Comparison of ENCODE assay signal across 19 mouse cellular contexts in the genomic region with DNA sequence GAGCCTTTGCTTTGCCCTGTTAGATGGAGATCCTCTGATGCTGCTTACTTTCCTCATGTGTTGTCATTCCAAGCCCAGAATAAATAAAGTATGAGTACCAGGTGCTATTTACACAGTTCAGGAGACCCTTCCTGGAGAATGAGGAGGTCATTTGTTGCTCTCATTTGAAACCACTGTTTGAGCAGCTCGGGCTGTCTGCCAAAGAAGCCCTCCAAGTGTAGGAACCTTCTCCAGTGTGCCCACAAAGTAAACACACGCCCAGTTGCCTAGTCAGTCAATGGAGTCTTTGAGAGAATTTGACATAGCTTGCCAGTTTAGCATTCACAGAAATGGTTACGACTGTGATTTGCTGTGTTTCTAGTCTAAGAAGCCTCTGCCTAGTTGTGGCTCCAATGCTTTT. TPM values are rescaled to one million over a fixed set of nuclear protein-coding genes. Genes with fewer than 3 reads are reported as not detected.
DNase-seq lines count a peak whose midpoint lies in the region; ATAC-seq and TF ChIP-seq lines count a peak whose summit lies in the region.
"Had no signal": no experiment of that assay in that cellular context is flagged by ENCODE, and none has a peak within 500 bp of the region (broad histone marks: within the 10 kb centered on the region; RNA-seq: fewer than 3 reads in every experiment).

No protein-coding gene starts in this region.

- 51% methylated on average over 3 of the region's 3 CpGs for WGBS in forebrain, postnatal 0 days
- WGBS in forebrain, embryonic 12.5 days: 91% methylated on average over 3 of the region's 3 CpGs
- WGBS in lung, postnatal 0 days: 55% methylated on average over 3 of the region's 3 CpGs

- no peak for DNase-seq in forebrain, postnatal 0 days
- DNase-seq in left cerebral cortex, adult 2 months (ENCODE audit: extremely low spot score in 1 of 2, low spot score in 2 of 2): no peak
- no peak for DNase-seq in left cerebral cortex, adult 9 months (ENCODE audit: low spot score in 2 of 2)
- peak; percentile 89 for DNase-seq in lung, postnatal 0 days (ENCODE audit: low spot score)
- DNase-seq in retina, embryonic 14.5 days (ENCODE audit: low spot score): no peak
- no peak for DNase-seq in liver
- DNase-seq: adrenal gland, postnatal 10 days; cerebellum, adult 11-12 months; cerebellum, postnatal 25 days; heart, adult 18-20 months; kidney, adult 11 months; kidney, postnatal 10 days; right cerebral cortex, adult 18-20 months had no signal

- peaks cover 72% of the 10 kb centered on the region for H3K36me3 ChIP-seq in forebrain, postnatal 0 days (ENCODE audit: insufficient read depth)
- H3K36me3 ChIP-seq in forebrain, embryonic 12.5 days (replicated peaks): peaks cover 93% of the 10 kb centered on the region
- H3K36me3 ChIP-seq in lung, postnatal 0 days (ENCODE audit: insufficient read depth, low read length): peaks cover 39% of the 10 kb centered on the region; the same call in 1 of the 2 replicates

- H3K27ac ChIP-seq in forebrain, postnatal 0 days (ENCODE audit: low read depth, low read length): 0 out of 2 replicates have a peak overlapping the region, but pooled peaks have one; percentile 21
- no peak overlapping the region for H3K27ac ChIP-seq in forebrain, embryonic 12.5 days
- peak overlapping the region; percentile 8; the same call in 1 of the 2 replicates for H3K27ac ChIP-seq in left cerebral cortex, adult 2 months
- peak overlapping the region; percentile 54; the same call in 1 of the 2 replicates for H3K27ac ChIP-seq in cortical plate, adult 2 months (ENCODE audit: insufficient read depth, low read length)
- H3K27ac ChIP-seq in lung, postnatal 0 days (ENCODE audit: low read length): peak overlapping the region; percentile 39; the same call in 1 of the 2 replicates
- H3K27ac ChIP-seq: heart, embryonic 15.5 days; liver, embryonic 14.5 days had no signal

- no peak overlapping the region for H3K4me2 ChIP-seq in forebrain, postnatal 0 days (ENCODE audit: low read depth)
- H3K4me2 ChIP-seq in forebrain, embryonic 12.5 days: no peak overlapping the region
- H3K4me2 ChIP-seq in lung, postnatal 0 days (replicated peaks; ENCODE audit: low read depth, low read length): no peak overlapping the region
- H3K4me2 ChIP-seq: heart, embryonic 15.5 days had no signal

- no peak overlapping the region for H3K9ac ChIP-seq in forebrain, postnatal 0 days
- no peak overlapping the region for H3K9ac ChIP-seq in forebrain, embryonic 12.5 days
- H3K9ac ChIP-seq in lung, postnatal 0 days (replicated peaks; ENCODE audit: low read depth): no peak overlapping the region
- H3K9ac ChIP-seq: heart, embryonic 15.5 days; liver, embryonic 14.5 days had no signal

- H3K4me3 ChIP-seq in forebrain, postnatal 0 days (ENCODE audit: low read depth, low read length): no peak overlapping the region
- no peak overlapping the region for H3K4me3 ChIP-seq in forebrain, embryonic 12.5 days (replicated peaks)
- H3K4me3 ChIP-seq in left cerebral cortex, adult 2 months: no peak overlapping the region
- H3K4me3 ChIP-seq in cortical plate, adult 2 months (ENCODE audit: insufficient read depth, low read length): no peak overlapping the region
- H3K4me3 ChIP-seq in lung, postnatal 0 days (ENCODE audit: low read depth, low read length): no peak overlapping the region
- H3K4me3 ChIP-seq: erythroblast, embryonic 14.5 days; heart, embryonic 15.5 days had no signal

- intact Hi-C loops in left cerebral cortex, adult 2 months (cut with DNase I): loop anchor here (5.0 kb wide), 1 partner anchor 168 kb away; no protein-coding TSS in a partner anchor

- no peak for TF ChIP-seq POLR2A in cortical plate, adult 2 months (IDR thresholded peaks at IDR 0.05; ENCODE audit: extremely low read depth, insufficient read depth, low read length)

- H3K4me1 ChIP-seq in forebrain, postnatal 0 days (ENCODE audit: insufficient read depth): no peaks in the 10 kb centered on the region
- H3K4me1 ChIP-seq in forebrain, embryonic 12.5 days: no peaks in the 10 kb centered on the region
- peaks cover 9% of the 10 kb centered on the region; the same call in 1 of the 2 replicates for H3K4me1 ChIP-seq in cortical plate, adult 2 months (ENCODE audit: control insufficient read depth, insufficient read depth, low read length)
- H3K4me1 ChIP-seq in lung, postnatal 0 days (ENCODE audit: insufficient read depth, low read depth, low read length): peaks cover 4% of the 10 kb centered on the region; the same call in 1 of the 2 replicates
- H3K4me1 ChIP-seq: heart, embryonic 15.5 days had no signal

- H3K27me3 ChIP-seq in forebrain, postnatal 0 days (ENCODE audit: insufficient read depth, low read length): no peaks in the 10 kb centered on the region
- no peaks in the 10 kb centered on the region for H3K27me3 ChIP-seq in forebrain, embryonic 12.5 days
- no peaks in the 10 kb centered on the region for H3K27me3 ChIP-seq in lung, postnatal 0 days (replicated peaks; ENCODE audit: insufficient read depth, low read length)
- H3K27me3 ChIP-seq: heart, embryonic 15.5 days had no signal

- H3K9me3 ChIP-seq in forebrain, postnatal 0 days (ENCODE audit: low read length): no peaks in the 10 kb centered on the region
- no peaks in the 10 kb centered on the region for H3K9me3 ChIP-seq in forebrain, embryonic 12.5 days
- H3K9me3 ChIP-seq in lung, postnatal 0 days (ENCODE audit: low read length): no peaks in the 10 kb centered on the region
- H3K9me3 ChIP-seq: heart, embryonic 15.5 days had no signal

- TF ChIP-seq CTCF in forebrain, postnatal 0 days (IDR thresholded peaks at IDR 0.05; ENCODE audit: low read depth): no peak
- TF ChIP-seq CTCF in left cerebral cortex, adult 2 months (IDR thresholded peaks at IDR 0.05): no peak
- TF ChIP-seq CTCF in cortical plate, adult 2 months (IDR thresholded peaks at IDR 0.05; ENCODE audit: extremely low read depth, insufficient read depth, low read length): no peak
- no peak for TF ChIP-seq CTCF in lung, postnatal 0 days (IDR thresholded peaks at IDR 0.05)

- ATAC-seq in forebrain, postnatal 0 days: 0 out of 2 replicates have a peak, but pooled peaks have one; percentile 23
- ATAC-seq in forebrain, embryonic 12.5 days (ENCODE audit: low FRiP score): no peak
- peak; percentile 90 for ATAC-seq in lung, postnatal 0 days
- ATAC-seq: forebrain, embryonic 16.5 days had no signal

- peak; percentile 93 for TF ChIP-seq EP300 in lung, postnatal 0 days (IDR thresholded peaks at IDR 0.05)

RNA-seq across cellular contexts. Expression of a gene that starts 12.3 kb away (rescaled TPM):
- 119 and 139 TPM in 2 replicates for total RNA-seq in forebrain, postnatal 0 days (2014; rRNA removed)
- 36.9 and 48.2 TPM in 2 replicates for polyA plus RNA-seq in forebrain, postnatal 0 days (2015; fragmentation: Nextera tagmentation; extraction: Ambion mirVana)
- polyA plus RNA-seq in forebrain, embryonic 12.5 days (2016; fragmentation: Nextera tagmentation; extraction: Ambion mirVana): 91.1 and 100 TPM in 2 replicates
- total RNA-seq in left cerebral cortex, adult 2 months (2021): 100 to 1,000 TPM; 117 to 123 TPM
- 78.5 and 94.8 TPM in 2 replicates for polyA plus RNA-seq in cortical plate, adult 2 months (2012; rRNA removed)
- polyA plus RNA-seq in lung, postnatal 0 days (2015; fragmentation: Nextera tagmentation; extraction: Ambion mirVana): 34.8 and 36.4 TPM in 2 replicates
